Mouse (Mus musculus) ovary, postnatal 36 days (tissue): ENCODE results near the gene Spag17.
"Not testable (repeated sequence)": the region's sequence is repeated elsewhere in the genome, so short reads cannot be mapped to it uniquely, and the experiment has no call there.

ENCODE experiments used
- DNase-seq: peaks from one replicate; pipeline ENCODE4 v3.0.0; 2022; ENCODE audit warnings: low spot score, mixed read lengths

Spag17 gene

DNA sequence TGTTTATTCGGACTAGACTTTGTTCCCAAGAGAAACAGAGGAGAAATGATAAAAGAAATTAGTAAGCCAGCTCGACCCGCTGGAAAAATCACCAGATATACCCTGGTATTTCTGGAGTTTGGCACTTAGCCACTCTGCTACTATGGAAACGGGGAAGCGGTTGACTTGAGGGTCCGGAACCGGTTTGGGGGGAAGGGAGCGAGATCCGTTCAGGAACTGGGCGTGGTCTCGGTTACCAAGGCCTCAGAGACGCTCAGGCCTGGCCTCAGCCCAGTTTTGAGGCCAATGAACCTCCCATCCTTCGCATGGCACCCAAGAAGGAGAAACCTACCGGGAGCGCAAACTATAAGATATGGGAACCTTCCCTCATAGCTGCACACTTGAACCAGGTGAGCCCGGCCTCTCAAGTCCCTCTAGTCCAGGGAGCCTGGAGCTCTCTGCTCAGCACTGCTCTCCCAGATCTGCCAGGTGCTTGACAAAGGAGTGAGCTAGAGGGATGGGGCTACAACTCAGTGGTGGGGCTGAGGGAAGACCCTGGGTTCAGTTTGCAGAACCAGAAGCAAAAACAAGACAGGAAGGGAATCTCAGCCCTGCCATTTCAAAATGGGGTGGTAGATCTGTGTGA is at the start of gene Spag17:
Spag17 (plus strand) TSS at position 220 of the 625 bp plus-strand sequence.
- peak; percentile 17 for DNase-seq

DNA sequence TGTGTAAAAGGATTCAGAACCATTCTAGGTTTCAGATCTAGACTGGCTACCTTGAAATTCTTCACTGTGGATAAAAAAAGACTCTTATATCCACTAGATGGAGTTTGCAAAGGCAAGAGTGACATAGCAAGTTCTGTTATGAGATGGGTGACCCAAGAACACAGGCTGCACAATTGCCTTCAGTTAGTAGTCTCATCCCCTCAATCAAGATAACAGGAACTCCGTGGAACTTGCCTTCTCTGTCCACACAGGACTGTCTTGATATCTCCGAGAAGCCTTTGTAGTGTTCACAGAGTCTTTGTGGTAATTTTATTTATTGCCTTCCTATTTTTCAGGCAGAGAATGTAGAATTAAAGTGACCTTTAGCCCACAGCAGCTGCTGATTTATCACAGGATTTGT is 42.9 kb upstream of the Spag17 start:
- DNase-seq, result no peak

DNA sequence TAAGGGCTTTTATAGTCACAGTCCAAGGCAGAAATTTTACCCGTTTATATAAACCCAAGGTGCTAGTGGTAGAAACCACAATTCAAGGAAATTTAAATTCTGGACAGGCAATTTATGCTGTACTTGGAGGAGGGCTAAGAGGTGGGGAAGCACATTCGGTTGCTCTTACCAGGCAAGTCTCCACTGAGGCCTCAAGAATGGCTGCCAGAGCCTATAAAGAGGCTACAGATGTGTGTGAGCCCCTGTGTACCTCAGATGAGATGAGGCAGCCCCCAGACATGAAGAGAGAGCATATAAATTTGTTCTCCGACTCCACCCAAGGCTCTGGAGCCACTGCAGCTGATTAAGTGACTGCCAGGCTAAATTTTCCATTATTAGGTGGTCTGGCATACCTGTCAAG is 42.4 kb upstream of the Spag17 start:
- no peak for DNase-seq

DNA sequence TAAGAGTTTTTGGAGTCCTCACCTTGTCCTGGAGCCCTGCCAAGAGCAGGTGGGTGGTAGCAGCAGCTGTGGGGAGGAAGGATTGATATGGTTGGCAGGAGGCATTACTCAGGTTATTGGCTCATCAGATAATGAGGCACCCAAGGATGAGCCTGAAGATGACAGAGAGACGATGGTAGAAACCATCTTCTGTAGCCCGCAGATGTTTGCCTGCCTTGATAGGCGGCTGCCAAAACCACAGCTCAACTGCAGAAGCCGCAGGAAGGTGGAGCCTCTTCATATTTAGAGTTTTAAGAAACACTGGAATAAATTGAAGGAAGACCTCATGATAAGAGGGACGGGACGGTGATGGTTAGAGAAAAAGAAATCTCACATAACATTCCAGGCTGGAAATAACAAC is 42.0 kb upstream of the Spag17 start:
- DNase-seq, result no peak

DNA sequence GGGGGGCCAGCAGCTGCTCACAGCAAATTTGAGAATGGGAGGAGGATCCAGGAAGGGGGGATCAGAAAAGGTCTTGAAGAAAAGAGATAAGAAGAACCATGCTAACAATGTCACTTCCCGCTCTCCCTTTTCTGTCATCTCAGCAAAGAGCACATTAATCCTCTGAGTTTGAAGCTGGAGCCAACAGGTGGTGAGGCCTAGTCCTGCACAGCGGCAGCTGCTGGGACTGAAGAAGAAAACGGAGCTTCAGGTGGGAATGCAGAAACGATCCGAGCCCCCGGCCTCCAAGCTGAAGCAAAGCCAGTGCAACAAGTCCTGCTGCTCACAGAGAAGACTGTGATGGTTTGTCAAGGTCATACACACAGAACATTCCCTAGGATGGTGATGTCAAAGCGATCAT is 34.3 kb upstream of the Spag17 start:
- no peak for DNase-seq

DNA sequence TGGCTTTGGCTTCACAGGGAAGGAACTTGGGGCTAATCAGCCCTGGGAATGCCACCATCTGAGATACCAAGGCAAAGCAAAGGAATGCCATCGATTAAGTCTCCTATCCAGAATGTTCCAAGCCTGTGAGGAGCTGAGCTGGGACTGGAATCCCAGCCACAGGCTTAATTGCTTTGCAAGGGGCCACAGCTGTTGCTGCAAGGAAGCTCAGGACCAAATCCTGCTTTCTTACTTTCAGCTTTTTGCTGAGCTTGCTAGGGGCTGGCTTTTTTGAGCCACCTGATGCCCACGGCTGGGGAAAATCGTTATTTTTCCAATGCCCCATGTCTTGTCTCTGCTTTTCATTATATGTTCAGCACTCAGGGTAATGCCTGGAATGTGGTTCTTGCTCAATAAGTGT is 30.6 kb upstream of the Spag17 start:
- no peak for DNase-seq

DNA sequence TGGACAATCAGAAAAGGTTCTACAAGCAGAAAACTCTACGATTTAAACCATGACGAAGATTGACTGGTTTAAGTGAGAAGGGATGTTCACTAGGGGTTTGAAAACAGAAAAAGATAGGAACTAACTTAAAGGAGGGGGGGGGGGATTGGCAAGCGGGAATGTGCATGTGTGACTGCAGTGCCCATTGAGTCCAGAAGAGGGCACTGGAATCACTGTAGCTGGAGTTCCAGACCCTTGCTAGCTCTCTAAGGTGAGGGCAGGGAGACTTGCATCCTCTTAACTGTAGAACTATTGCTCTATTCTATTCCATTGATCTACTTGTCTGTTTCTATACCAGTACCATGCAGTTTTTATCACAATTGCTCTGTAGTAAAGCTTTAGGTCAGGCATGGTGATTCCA is 26.3 kb upstream of the Spag17 start:
- DNase-seq, result no peak

DNA sequence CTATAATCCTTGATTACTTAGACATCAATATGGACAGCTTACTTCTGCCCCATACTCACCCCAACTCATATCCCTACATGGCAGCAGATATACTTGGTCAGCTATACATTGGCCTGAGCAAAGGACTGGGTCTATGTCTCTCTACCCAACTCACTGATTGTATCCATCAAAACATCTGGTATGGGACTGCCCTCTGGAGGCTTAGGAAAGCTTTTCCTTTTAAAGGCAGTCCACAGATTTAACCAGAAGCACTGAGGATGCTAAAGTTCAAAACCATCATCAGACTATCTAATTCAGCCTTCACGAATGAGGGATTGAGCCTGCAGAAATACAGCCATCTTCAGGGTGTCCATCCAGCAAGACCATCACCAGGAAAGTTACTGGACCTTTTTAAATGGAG is 20.5 kb upstream of the Spag17 start:
- no peak for DNase-seq

DNA sequence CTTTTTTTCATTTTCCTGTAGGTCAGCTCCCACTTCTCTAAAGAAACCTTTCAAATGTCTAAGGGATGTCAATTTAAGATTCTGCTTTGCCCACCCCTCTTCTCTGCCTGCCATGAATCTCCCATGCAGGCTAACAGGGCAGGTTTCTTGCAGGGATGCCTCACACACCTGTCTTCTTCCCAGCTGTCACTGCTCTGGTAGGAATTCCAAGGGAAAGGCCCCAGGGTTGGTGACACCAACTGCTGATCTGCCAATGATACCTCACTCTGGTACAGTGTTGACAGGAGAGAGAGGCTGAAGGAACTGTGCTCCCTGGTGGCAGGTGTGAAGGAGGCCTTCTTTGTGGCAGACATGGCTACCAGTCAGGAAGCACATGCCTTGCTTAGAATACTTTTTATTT is 10.1 kb upstream of the Spag17 start:
- DNase-seq, result no peak

DNA sequence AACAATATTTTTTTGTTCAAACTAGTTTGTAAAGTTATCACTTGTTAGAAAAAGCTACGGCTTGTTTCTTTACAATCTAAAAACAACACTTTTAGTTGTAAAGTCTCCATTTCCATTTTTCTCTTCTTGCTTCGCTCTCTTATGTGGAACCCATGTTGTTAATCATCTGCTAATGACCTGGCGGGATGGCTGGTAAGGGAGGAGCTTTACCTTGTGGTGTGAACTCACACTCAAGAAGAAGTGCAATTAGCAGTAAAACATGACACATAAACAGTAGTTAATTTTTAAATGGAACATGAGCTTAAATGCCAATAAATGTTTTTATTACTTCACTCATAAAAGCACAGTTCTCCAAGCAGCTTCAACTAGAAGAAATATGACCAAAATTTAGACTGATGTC is 3.7 kb upstream of the Spag17 start:
- no peak for DNase-seq

DNA sequence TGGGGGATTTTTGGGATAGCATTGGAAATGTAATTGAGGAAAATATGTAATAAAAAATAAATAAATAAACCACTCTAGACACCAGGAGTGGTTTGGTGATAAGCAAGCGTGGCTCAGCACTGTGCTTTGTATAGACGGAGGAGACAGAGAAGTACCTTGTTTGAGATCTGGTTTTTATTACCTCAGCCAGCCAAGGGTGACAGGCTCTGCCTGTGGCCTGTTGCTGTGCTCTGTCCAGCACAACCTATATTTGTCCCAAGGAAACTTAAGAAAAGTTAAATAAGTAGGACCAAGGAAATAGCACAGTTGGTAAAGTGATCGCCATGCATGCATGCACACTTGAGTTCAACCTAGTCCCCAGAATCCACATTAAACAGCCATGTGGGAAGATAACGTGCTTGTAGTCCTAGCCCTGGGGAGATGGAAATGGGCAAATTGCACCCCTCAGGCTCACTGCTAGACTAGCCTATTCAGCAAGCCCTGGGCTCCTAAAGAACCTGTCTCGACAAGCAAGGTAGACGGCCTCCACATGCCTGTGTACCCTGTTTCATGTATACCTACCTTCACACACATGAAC is 1.1 kb upstream of the Spag17 start:
- no peak for DNase-seq

DNA sequence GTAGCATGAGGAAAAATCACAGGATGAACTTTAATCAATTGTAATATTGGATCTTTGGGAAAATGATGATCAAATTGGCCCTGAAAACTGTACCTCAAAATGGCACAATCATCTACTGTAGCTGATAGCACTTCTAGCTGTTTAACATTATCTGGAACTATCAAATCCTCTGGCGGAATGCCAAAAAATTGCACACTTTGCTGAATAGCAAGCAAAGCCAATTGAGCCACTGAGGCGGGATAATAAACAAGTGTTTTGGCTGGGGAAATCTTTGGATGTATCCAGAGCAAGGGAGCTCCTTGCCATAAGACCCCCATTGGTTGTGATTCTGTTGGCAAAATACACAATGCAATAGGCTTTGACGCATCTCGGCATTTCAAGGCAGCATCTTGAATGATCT is 9.5 kb downstream of the Spag17 start:
- DNase-seq, result not testable (repeated sequence)

DNA sequence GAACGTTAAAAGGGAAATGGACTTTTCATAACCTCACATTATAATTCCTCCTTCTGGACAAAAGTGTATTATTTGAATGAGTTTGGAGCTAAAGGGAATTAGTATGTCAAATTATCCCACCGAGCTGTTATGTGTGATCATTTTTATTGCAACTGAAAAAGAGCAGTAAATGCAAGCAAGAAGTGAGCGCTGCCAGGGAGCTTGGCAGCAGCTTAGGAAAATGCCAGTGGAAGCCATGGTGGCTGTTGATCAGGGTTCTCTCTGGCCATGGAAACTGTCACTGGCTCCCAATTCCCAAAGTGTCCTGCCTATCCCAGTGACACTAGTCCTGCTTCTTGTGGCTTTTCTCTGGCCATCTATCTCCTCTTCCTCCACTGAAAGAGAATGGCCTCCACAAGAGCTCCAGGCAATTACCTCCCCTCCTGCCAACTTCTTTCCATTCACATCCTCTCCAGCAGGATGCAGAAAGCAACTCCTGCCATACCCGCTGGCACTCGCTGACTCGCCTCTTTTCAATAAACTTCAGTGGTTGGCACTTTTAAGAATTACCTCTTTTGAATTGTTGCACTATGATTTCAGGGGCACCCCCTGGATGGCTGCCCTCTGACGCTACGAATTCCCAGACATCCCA is 28.7 kb downstream of the Spag17 start:
- DNase-seq, result no peak

DNA sequence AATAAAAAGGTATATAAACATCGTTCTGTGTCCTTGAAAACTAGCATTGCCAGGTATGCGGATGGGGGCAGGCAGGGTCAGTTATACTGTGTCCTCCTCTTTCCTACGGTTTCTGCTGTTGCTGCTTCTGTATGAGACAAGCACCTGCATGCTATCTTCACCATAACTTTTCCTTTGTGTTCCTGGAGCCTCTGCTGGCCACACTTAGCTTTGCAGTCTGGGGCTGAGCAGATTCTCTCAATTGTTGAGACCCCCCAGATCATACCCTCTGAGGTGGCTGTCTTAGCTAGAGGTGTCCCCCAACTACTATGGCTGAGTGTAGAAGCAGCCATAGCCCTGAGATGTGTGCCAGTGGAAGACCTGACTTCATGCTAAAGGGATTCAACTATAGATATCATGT is 37.7 kb downstream of the Spag17 start:
- DNase-seq, result no peak

DNA sequence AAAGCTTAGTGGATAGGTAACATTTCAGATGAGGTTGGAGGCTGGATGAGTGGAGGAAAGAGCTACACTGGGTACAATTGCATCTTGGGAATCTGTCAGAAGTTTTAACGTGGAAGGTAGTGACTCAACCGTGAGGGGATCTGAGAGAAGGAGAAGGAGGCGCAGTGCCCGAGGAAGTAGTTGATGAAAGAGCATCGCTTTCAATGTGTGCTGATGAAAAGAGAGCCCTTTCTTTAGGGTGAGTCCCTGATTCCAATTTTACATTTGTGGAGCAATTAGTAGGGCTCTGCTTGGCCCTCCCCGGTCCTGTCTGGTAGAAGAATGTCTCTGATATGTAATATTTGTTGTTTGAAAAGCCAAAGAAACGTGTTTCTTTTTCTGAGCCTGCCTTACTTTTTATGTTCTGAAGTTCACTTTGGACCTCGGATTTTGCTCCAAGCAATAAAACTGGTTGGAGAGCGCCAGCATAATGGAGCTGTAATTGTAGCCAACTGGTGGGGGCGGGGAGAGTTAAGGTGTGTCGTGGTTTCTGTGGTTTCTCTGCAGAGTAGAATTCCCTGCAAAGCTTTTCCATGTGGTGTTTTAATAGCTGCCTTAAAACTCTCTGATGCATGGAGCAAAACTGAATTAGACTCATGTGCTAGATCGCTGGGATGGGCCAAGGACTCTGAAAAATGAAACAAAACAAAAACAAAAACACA is 45.9 kb downstream of the Spag17 start:
- DNase-seq, result no peak

DNA sequence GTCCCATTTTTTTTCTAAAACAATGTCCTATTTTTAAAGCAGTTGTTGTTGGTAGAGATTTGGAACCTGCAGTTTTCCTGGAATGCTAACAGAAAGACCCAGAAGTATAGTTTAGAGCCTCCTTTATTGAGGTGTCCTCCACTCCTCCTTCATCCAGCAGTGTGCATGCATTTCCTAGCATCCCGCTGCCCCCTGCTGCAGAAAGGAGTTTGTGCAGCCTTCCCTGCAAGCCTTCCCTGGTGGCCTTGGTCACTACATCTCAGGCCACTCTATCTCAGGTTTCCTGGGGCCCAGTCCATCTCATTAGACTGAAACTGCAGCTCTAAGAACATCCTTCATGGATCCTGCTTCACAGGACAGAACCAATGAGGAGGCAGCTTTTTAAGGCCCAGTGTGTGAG is 51.0 kb downstream of the Spag17 start:
- DNase-seq, result peak; percentile 25

DNA sequence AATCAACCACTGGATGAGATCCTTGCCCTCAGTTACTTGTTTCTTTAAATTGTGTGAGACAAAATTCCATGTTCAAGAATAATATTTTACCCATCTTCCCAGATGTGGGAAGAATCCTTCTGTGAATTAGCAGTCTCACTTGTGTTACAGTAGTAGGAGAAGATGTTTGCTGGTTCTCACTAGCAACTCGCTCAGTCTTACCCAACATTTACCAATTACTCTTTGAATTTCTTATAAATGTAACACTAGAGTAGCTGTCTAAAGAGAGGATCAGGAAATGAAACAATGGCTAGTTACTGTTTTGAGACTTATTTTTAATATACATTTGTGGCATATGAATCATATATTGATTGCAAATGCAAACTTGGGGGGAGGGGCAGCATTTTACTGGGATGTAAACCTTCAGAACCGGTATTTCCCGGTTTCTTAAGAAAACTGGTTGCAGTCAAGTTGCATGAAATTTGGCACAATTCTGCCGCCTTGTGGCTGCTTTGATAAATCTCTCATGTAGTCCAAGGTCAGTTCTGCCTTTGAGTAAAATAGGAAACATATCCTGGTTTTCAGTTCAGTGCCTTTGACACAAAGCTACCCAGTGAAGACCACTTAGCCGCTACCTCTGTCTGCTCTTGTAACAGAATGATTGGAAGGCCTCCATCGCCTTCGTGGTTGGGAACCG is 53.5 kb downstream of the Spag17 start:
- peak; percentile 19 for DNase-seq

DNA sequence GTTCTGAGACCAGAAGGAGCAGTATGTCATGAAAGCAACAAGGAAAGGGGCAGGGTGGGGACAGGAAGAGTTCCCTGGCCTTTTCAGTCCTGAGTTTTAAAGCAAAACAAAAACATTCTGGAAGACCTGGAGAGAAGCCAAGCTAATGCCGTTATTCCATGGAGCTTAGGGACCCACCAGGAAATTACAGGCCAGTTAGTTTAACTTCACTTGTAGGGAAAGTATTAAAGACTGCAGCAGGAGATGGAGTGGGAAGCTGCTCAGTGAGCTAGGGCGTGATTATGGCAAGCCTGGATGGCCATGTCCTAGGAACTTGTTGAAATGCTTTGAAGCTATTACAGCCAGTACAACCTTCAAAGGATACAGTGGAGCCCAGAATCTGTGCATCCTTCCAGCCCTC is 60.0 kb downstream of the Spag17 start:
- DNase-seq, result no peak

DNA sequence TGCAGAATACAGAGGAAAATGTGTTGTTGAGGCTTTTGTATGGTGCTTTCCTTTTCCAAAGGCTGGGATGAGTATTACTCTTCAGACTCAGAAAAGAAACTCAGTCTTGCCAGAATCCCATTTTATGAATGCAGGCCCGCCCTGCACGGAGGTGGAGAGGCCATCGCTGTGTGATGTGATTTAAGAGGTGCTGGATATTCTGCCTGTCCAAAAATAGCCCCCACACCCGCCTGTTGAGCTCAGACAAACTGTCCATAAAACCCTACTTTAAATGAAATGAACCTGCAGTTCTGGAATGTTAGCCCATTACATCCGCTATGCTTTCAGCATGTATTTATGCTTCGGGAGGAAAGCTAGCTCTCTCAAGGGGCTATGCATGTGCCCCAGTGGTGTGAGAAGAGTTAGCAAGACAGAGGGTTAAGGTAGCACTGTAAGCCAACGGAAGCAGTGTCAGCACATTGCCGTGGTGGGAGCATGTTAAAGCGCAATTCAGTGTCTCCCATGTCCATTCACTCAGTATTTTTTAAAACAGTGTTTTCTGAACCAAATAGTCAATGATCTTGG is 68.9 kb downstream of the Spag17 start:
- no peak for DNase-seq

DNA sequence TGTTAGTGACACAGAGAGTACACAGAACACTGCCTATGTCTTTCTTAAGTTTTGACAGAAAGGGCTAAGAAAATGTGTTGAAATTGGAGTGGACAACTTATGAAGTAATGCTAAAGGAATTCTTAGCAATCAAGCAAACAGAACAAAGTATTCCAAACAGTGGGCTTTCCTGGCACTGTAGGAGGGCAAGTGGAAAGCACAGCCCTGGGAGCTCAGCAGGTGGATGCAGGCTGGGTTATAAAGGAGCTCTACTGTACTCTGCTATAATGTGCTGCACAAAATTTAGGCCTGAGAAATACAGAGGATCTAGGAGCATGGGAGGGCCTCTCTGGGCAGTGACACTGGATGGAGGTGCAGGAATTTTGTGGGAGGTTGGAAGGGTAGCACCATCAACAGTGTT is 71.3 kb downstream of the Spag17 start:
- no peak for DNase-seq

DNA sequence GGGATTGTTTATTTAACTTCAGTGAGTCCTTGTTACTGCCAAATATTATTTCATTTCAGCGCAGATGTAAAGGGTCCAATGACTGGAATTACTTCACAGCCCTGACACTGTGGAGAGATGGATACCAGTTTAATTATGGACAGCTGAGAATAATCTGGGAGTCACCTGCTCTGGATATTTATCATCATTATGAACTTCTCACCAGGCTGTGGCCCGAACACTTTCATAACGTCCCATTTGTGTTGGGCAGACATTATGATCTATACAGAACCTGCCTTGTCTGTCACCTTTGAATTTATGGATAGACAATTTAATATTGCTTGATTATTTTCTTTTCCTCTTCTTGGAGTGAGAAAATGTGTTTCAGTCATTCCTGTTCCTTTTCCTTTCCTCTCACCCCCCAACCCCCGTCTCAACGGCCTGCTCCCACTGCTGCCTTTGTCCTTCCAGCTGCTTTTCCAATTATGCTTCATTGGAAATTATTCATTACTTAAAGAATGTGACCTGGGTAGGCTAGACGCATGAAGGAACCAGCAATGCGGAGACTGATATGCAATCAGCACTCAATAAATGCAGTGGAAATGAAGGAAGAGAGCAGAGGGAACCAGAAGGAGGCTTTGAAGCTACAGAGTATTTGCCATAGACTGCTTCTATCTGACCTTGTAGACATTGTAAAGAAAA is 74.7 kb downstream of the Spag17 start:
- DNase-seq, result no peak

DNA sequence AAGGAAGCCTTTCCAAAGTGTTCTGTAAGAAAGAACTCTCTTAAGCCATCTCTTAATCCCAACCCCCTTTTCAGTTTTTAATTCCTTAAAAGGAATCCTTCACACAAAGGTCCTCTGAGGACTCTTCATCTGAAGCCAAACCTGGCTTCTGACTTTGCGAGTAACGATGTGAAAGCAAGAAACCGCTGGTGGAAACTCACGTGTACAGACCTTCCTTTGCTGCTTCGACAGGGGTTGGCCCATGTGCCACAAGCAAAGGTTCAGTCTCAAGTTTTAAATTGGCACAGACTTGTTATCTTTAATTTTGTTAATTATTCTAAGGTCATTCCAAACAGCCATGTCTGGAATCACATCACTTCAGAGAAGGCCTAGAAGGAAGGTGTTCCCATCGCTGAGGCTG is 79.1 kb downstream of the Spag17 start:
- no peak for DNase-seq
